Mouse (Mus musculus) lung, adult 2 months (tissue): ENCODE results near the gene Galnt12.
A peak's percentile ranks its signal among the peaks of the same experiment; 100 is the strongest.

Experiments
- CTCF ChIP-seq: fragments of 200-500 bp; IDR thresholded peaks from 2 replicates; pipeline ENCODE4 v1.5.1; 2011; ENCODE audit warnings: mild to moderate bottlenecking, low read length, control low read depth; ENCODE audit not compliant: insufficient read depth
- POLR2A ChIP-seq: fragments of 200-500 bp; IDR thresholded peaks from 2 replicates; pipeline ENCODE4 v1.6.1; 2011; ENCODE audit warnings: low read depth, mild to moderate bottlenecking, control low read depth, low read length, borderline replicate concordance; ENCODE audit errors: extremely low read depth

- TF ChIP-seq CTCF (peak; percentile 6; the same call in 1 of the 2 replicates), POLR2A (no peak)
Observed at GRCm38 (mm10) chr4:47046974-47047373, 44.7 kb upstream of the Galnt12 start.
